Mouse (Mus musculus) brain, embryonic 14.5 days (tissue): ENCODE results near the gene Pafah1b3. TPM values are rescaled to one million over a fixed set of nuclear protein-coding genes. Genes with fewer than 3 reads are reported as not detected.
"Not testable (repeated sequence)": the region's sequence is repeated elsewhere in the genome, so short reads cannot be mapped to it uniquely, and the experiment has no call there.

Experiments
- DNase-seq: peaks from one replicate; pipeline ENCODE4 v3.0.0-alpha.2; 2011; ENCODE audit warnings: low read depth
- CTCF ChIP-seq: fragments of 200-500 bp; IDR thresholded peaks from 2 replicates; pipeline ENCODE4 v1.5.1; 2012; ENCODE audit warnings: inconsistent platforms, mild to moderate bottlenecking, moderate library complexity, borderline replicate concordance; ENCODE audit not compliant: insufficient read depth, insufficient read length; ENCODE audit errors: extremely low read depth
- POLR2A ChIP-seq: fragments of 200-500 bp; IDR thresholded peaks from 2 replicates; pipeline ENCODE4 v1.6.1; 2012; ENCODE audit warnings: mild to moderate bottlenecking, inconsistent platforms, borderline replicate concordance; ENCODE audit not compliant: poor library complexity, insufficient read depth, insufficient read length, severe bottlenecking; ENCODE audit errors: extremely low read depth
- polyA plus RNA-seq: library from polyadenylated mRNA; depleted of rRNA; stranded (reverse); fragments of >200 nt; gene quantifications from 2 replicates; pipeline ENCODE4 v1.2.3, GENCODE M21; 2012

Gene Pafah1b3
- polyA plus RNA-seq, 1 experiment = 640 TPM

GRCm38 (mm10) chr7:25270652-25271633 lies 26.8 kb downstream of the Pafah1b3 start:
- TF ChIP-seq POLR2A = no peak
- no peak for DNase-seq

DNA sequence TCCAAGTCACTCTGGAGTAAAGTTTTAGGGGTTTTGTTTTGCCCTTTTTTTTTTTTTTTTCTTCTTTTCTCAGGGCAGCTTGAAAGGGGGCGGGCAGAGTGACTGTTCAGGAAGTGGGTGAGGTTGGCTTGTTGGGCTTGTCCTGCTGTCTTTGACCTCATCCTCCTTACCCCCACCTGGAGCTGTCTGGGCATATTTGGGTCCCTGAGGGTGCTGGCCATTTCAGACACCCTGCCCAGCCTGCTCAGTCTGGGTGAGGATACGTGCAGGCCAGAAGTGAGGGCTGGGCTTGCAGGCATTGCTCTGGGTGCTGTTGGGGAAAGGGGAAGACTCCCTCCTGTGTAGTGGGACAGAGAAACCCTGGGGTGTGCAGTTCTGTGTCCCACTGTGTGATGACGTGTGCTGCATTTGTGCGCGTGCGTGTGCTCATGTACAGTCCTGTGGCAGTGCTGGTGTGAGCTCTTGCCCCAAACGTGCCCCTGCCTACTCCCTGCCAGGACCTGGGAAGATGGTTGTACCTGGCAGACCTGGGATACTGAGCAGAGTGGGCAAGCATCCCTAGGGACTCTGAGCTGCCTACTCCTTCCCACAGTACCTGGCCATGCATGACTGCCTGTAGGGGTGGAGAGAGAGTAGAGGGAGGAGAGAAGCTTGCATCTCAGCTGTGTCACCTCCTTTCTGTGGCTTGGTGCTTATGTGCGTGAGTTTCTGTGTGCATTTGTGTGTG lies 28.1 kb downstream of the Pafah1b3 start:
- no peak for TF ChIP-seq POLR2A
- no peak for DNase-seq

DNA sequence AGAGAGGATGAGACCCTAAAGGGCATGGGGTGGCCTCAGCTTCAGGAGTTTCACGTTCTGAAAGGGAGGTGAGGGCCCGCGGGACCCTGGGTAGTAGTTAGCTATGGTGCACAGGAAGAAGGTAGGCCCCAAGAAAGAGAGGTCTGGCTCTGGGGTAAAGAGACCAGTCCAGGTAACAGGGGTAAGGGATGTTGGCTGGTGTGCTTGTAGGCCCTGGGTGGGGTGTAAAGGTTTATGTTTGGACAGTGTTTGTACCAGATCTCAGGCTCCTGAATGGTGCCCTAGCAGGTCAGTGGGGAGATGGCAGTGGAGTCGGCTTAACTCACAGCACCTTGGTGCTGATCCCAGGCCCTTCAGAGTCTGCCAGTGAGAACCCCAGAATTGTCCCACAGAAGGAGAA lies 28.8 kb downstream of the Pafah1b3 start:
- TF ChIP-seq CTCF = no peak
- no peak for TF ChIP-seq POLR2A
- no peak for DNase-seq

GRCm38 (mm10) chr7:25268588-25268987 lies 29.2 kb downstream of the Pafah1b3 start:
- TF ChIP-seq CTCF (no peak), POLR2A (no peak)
- no peak for DNase-seq

DNA sequence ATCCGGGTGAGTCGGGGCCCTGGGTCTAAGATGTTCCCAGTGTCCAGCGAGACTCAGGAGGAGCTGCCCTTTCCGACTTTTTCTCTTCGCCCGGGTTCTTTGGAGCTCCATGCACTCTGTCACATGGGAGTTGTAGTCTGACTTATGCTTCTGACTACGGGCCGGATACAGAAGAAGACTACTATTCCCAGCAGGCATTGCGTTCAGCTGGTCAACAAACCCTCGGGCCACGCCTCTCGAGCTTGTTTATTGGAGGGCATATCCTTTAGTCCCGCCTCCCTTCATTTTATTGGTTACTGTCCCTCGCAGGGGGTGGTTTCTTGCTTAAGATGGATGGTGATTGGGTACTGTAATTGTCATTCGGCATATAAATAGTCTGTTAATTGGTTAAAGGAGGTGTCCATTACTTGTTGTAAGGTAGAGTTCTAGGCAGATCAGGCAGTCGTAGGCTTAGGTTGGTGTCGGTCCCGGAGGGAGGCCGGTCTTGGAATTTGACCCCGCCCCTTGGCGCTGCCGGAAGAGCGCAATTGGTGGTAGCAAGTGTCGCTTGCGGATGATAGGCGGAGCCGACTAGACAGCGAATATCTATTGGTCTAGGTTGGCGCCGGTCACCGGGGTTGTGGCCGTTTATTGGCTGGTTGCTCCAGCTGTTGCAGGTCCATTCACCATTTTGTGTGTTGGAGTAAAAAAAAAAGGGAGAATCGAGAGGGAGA lies 29.9 kb downstream of the Pafah1b3 start:
- DNase-seq = peak; percentile 100
- no peak for TF ChIP-seq POLR2A
- no peak for TF ChIP-seq CTCF

GRCm38 (mm10) chr7:25267301-25267750 lies 30.5 kb downstream of the Pafah1b3 start, which contains the start of gene Cic:
TSS of gene Cic (plus strand) at chr7:25267704.
- TF ChIP-seq POLR2A (no peak), CTCF (0 out of 2 replicates have a peak, but pooled peaks have one; percentile 3)
- peak; percentile 99 for DNase-seq

GRCm38 (mm10) chr7:25266180-25266962 lies 31.4 kb downstream of the Pafah1b3 start:
- DNase-seq = no peak
- no peak for TF ChIP-seq POLR2A
- no peak for TF ChIP-seq CTCF

GRCm38 (mm10) chr7:25265743-25266142 lies 32.0 kb downstream of the Pafah1b3 start:
- DNase-seq = not testable (repeated sequence)

GRCm38 (mm10) chr7:25263968-25264870 lies 33.6 kb downstream of the Pafah1b3 start:
- DNase-seq = no peak
- no peak for TF ChIP-seq CTCF
- no peak for TF ChIP-seq POLR2A

DNA sequence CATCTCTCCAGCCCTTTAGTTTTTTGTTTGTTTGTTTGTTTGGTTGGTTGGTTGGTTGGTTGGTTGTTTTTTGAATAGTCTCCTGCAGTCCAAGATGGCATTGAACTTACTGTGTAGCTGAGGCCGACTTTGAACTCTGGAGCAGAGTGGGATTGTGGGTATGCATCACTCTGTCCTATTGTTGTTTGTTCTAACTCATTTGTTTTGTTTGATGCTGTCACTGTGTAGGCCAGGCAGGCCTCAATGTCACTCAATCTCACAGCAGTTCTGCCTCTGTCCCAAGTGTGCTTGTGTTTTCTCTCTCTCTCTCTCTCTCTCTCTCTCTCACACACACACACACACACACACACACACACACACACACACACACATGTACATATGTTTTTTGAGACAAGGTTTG lies 35.9 kb downstream of the Pafah1b3 start:
- DNase-seq = no peak
- no peak for TF ChIP-seq CTCF
- TF ChIP-seq POLR2A = no peak

DNA sequence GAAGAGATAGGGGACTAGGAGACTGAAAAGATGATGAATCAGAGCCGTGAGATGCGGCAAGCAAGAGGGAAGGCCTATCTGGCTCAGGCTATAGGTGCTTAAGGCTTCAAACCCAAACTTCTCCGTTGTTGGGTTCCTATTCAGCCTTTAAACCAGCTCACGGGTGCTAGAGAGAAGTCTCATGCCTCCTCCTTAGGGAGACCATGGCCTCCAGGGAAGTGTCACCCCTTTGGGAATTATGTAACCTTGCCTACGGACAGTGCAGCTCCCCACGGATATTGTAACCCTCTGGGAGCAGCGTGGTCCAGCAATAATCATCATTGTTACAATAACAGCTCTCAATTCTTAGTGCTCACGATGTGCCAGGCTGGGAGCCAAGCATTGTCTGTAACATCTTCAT lies 46.0 kb downstream of the Pafah1b3 start:
- no peak for DNase-seq
- TF ChIP-seq POLR2A = no peak
- TF ChIP-seq CTCF = no peak
